Mouse (Mus musculus) myocyte (in vitro differentiated cells): ENCODE data around the gene Tex19.1.

Source experiments
- MAX ChIP-seq: IDR thresholded peaks from one replicate; pipeline ENCODE4 v1.6.1; 2011; ENCODE audit warnings: low read depth, mild to moderate bottlenecking, control low read depth
- POLR2A ChIP-seq: IDR thresholded peaks from one replicate; pipeline ENCODE4 v1.6.1; 2011; ENCODE audit warnings: low read depth, mild to moderate bottlenecking, control low read depth, moderate library complexity; ENCODE audit not compliant: insufficient read length
- USF1 ChIP-seq: IDR thresholded peaks from one replicate; pipeline ENCODE4 v1.6.1; 2011; ENCODE audit warnings: low read depth, mild to moderate bottlenecking, control low read depth, moderate library complexity

DNA sequence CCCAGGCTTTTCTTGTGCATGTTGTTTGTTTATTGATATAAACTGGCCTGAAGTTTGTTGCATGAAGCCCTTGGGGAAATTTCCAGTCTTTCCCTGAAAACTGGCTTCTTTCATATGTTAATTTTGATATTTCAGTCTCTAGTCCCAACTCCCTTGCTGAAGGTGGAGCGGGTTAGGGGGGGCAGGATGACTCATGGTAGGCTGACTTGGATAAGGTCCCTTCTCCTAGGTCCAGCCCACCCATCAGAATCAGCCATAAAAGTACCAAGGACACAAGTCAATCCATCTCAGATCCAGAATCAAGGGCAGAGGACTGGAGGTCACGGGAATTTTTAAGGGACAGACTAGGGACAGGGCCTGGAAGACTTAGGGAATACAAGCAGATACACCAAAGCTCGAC is 34.9 kb upstream of the Tex19.1 start:
- TF ChIP-seq POLR2A = no peak
- no peak for TF ChIP-seq USF1
- TF ChIP-seq MAX = no peak
